Mouse (Mus musculus) lung, embryonic 14.5 days (tissue): ENCODE data around the gene Cnn2. TPM values are rescaled to one million over a fixed set of nuclear protein-coding genes. Genes with fewer than 3 reads are reported as not detected.
"Not testable (repeated sequence)": the region's sequence is repeated elsewhere in the genome, so short reads cannot be mapped to it uniquely, and the experiment has no call there.

Source experiments
- ATAC-seq: fragments of 200-750 bp; cut with Nextera tagmentation; 2 replicates; pipeline ENCODE4 v1.8.0; 2017; ENCODE audit warnings: mild to moderate bottlenecking, moderate TSS enrichment, moderate library complexity; ENCODE audit not compliant: insufficient read depth
- DNase-seq: peaks from one replicate; pipeline ENCODE4 v3.0.0-alpha.2; 2015
- H3K27ac ChIP-seq: fragments of 300-500 bp; sonication (generic); 2 replicates; pipeline ENCODE4 v1.5.1; 2014; ENCODE audit warnings: low read depth, mild to moderate bottlenecking, moderate library complexity
- H3K27me3 ChIP-seq: fragments of 300-500 bp; sonication (generic); 2 replicates; pipeline ENCODE4 v1.6.1; 2014; ENCODE audit warnings: low read length, control low read depth; ENCODE audit not compliant: insufficient read depth
- H3K36me3 ChIP-seq: fragments of 300-500 bp; sonication (generic); 2 replicates; pipeline ENCODE4 v1.6.1; 2014; ENCODE audit warnings: control low read depth; ENCODE audit not compliant: insufficient read depth
- H3K4me1 ChIP-seq: fragments of 300-500 bp; sonication (generic); 2 replicates; pipeline ENCODE4 v1.6.1; 2014; ENCODE audit warnings: antibody characterized with exemption, control low read depth; ENCODE audit not compliant: insufficient read depth
- H3K4me2 ChIP-seq: fragments of 300-500 bp; sonication (generic); 2 replicates; pipeline ENCODE4 v1.6.1; 2014; ENCODE audit warnings: mild to moderate bottlenecking
- H3K4me3 ChIP-seq: fragments of 300-500 bp; sonication (generic); 2 replicates; pipeline ENCODE4 v1.5.1; 2014; ENCODE audit warnings: low read depth, low read length
- H3K9ac ChIP-seq: fragments of 300-500 bp; sonication (generic); 2 replicates; pipeline ENCODE4 v1.6.1; 2014
- H3K9me3 ChIP-seq: fragments of 300-500 bp; sonication (generic); 2 replicates; pipeline ENCODE4 v1.6.1; 2016; ENCODE audit warnings: low read depth, low read length, control low read depth
- CTCF ChIP-seq: IDR thresholded peaks from 2 replicates; pipeline ENCODE4 v1.5.1; 2016; ENCODE audit warnings: antibody characterized with exemption, low read depth
- WGBS: fragments of 180-500 bp; shearing (Covaris S2); extraction: QIAGEN DNeasy Blood & Tissue Kit; methylation state at CpG from one replicate; pipeline ENCODE4 v1.1.7; 2014; 5-methylcytosine and 5-hydroxymethylcytosine counted together
- polyA plus RNA-seq: library from polyadenylated mRNA; unstranded; fragments of >200 nt; fragmentation: Nextera tagmentation; extraction: Ambion mirVana; gene quantifications from 2 replicates; pipeline ENCODE4 v1.2.1, GENCODE M21; 2014

Gene Cnn2
- polyA plus RNA-seq, 1 experiment from 2014 or later, result 354 TPM

DNA sequence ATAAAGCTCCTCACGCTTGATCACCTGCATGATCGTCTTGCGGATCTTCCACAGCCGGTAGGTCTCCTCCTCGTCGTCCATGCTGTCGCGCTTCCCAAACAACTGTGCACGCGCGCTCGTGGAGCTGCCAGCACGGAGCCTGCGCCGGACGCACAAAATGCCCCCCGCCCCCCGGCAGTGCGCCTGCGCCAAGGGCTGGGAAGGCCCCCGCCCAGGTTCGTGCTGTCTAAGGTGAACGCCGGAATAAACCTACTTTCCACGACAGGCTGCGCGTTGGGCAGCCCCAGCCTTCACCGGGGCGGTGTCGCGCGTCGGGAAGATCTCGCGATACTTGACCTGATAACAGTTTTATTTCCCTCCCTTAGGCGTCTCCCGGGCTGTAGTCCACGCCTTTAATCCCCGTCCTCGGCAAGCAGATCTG, 51.2 kb downstream of the Cnn2 start, which contains the start of gene Polr2e:
Gene Polr2e, minus strand, starts transcription at position 237 of the 421 bp plus-strand sequence.
- Histone ChIP-seq H3K4me3 (peak within 1 kb of the TSS; percentile 66), H3K27me3 (no peaks in the 10 kb centered on the region), H3K36me3 (peaks cover 38% of the 10 kb centered on the region), H3K9ac (peak within 1 kb of the TSS; percentile 75), H3K27ac (peak within 1 kb of the TSS; percentile 63), H3K4me2 (peak within 1 kb of the TSS; percentile 80), H3K4me1 (peaks cover 10% of the 10 kb centered on the region; the same call in 1 of the 2 replicates), H3K9me3 (no peaks in the 10 kb centered on the region)
- 0% methylated on average over 40 of the region's 40 CpGs for WGBS
- DNase-seq (peak; percentile 99), ATAC-seq (peak; percentile 99)
- peak; percentile 17; the same call in 1 of the 2 replicates for TF ChIP-seq CTCF

DNA sequence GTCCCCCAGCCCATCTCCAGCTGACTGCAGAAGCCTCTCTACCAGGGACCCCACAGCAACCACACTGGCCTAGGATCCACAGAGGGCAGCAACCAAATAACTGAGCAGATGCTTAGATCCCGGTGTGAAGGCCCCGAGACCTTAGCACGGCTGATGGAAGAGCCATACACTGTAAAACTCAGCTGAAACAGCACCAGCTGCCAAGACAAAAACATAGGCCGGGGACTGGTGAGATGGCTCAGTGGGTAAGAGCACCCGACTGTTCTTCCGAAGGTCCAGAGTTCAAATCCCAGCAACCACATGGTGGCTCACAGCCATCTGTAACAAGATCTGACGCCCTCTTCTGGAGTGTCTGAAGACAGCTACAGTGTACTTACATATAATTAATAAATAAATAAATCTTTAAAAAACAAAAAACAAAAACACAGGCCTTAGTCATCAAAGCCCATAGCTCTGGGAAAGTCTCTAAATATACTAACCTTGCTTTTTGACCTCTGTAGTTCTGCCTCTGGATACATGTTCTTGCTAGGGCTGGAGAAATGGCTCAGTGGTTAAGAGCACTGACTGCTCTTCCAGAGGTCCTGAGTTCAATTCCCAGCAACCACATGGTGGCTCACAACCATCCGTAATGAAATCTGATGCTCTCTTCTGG, 53.2 kb downstream of the Cnn2 start:
- not testable (repeated sequence) for H3K9ac ChIP-seq, H3K27ac ChIP-seq, ATAC-seq, H3K27me3 ChIP-seq, H3K4me3 ChIP-seq, H3K4me2 ChIP-seq, DNase-seq, H3K9me3 ChIP-seq
- H3K36me3 ChIP-seq, result peaks cover 18% of the 10 kb centered on the region
- peaks cover 10% of the 10 kb centered on the region; the same call in 1 of the 2 replicates for H3K4me1 ChIP-seq
- WGBS, result 77% methylated on average over 8 of the region's 8 CpGs

DNA sequence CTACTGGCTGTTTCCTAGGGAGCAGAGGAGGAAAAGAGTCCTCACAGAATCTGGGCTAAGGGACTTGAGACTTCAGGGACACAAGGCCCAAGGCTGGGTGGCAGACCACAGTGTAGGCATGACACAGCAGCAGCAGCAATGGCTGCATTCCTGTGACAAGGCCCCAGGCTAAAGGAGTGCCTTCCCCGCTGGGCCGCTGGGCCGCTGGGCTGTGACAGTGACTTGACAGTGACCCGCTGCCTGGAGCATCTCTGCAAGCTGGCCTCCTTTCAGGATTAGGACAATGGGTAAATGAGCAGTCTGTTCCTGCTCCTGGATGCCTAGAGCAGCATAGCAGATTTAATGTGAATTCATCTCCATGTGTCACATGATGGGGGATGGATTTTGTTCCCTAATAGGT, 55.7 kb downstream of the Cnn2 start:
- no peak for ATAC-seq
- 54% methylated on average over 4 of the region's 4 CpGs for WGBS
- no peak overlapping the region for H3K9ac ChIP-seq

DNA sequence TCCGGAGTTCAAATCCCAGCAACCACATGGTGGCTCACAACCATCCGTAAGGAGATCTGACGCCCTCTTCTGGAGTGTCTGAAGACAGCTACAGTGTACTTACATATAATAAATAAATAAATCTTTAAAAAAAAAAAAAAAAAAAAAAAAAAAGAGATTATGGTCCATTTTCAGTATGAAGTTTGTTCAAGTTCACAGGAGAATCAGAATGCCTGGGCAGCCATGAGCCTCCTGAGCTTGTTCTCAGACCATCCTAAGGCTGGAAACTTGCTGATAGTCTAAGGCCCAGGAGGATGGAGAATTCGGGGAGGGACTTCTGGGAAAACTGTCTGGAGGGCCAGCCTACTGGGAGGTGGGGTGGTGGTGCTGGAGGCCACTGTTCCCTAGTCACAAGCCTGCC, 57.0 kb downstream of the Cnn2 start:
- not testable (repeated sequence) for H3K36me3 ChIP-seq, ATAC-seq, H3K4me1 ChIP-seq, H3K4me2 ChIP-seq, H3K27me3 ChIP-seq, H3K9me3 ChIP-seq, H3K4me3 ChIP-seq, H3K27ac ChIP-seq, DNase-seq, H3K9ac ChIP-seq
- WGBS, result 74% methylated on average over 2 of the region's 4 CpGs

More for the DNA sequence above, 55.7 kb downstream of the Cnn2 start:
- H3K36me3 ChIP-seq, result no peaks in the 10 kb centered on the region
- no peak for TF ChIP-seq CTCF
- 0 out of 2 replicates have a peak, but pooled peaks cover 3% of the 10 kb centered on the region for H3K4me1 ChIP-seq
- no peak overlapping the region for H3K4me2 ChIP-seq
- no peak overlapping the region for H3K4me3 ChIP-seq
- H3K9me3 ChIP-seq, result no peaks in the 10 kb centered on the region
- no peaks in the 10 kb centered on the region for H3K27me3 ChIP-seq
- no peak for DNase-seq
- no peak overlapping the region for H3K27ac ChIP-seq

Other genes starting within 250 kb of the Cnn2 start
- 44.2 and 44.6 TPM in 2 replicates for gene Polrmt, start 242.0 kb upstream of the Cnn2 start, polyA plus RNA-seq
- gene Fgf22, start 233.5 kb upstream of the Cnn2 start, polyA plus RNA-seq, result 0.30 and 0.41 TPM in 2 replicates
- gene Rnf126, start 221.6 kb upstream of the Cnn2 start, polyA plus RNA-seq, result 107 and 123 TPM in 2 replicates
- 12.2 and 12.4 TPM in 2 replicates for gene Fstl3, start 211.3 kb upstream of the Cnn2 start, polyA plus RNA-seq
- 0.11 TPM in 1 of 2 replicates, not detected in the other for gene Prss57, start 197.6 kb upstream of the Cnn2 start, polyA plus RNA-seq
- gene Palm, start 195.0 kb upstream of the Cnn2 start, polyA plus RNA-seq, result 68.1 and 72.4 TPM in 2 replicates
- gene Misp, start 167.6 kb upstream of the Cnn2 start, polyA plus RNA-seq, result 5.0 and 6.1 TPM in 2 replicates
- gene Ptbp1, start 134.2 kb upstream of the Cnn2 start, polyA plus RNA-seq, result 355 and 366 TPM in 2 replicates
- 3.5 and 3.7 TPM in 2 replicates for gene Prtn3, start 114.1 kb upstream of the Cnn2 start, polyA plus RNA-seq
- gene Plppr3, start 114.0 kb upstream of the Cnn2 start, polyA plus RNA-seq, result 31.3 and 37.4 TPM in 2 replicates
- 0.18 and 0.26 TPM in 2 replicates for gene Elane, start 102.3 kb upstream of the Cnn2 start, polyA plus RNA-seq
- gene Cfd, start 97.7 kb upstream of the Cnn2 start, polyA plus RNA-seq, result not detected in 2 replicates
- 55.5 and 58.7 TPM in 2 replicates for gene Med16, start 79.7 kb upstream of the Cnn2 start, polyA plus RNA-seq
- 4.1 TPM in 1 of 2 replicates, not detected in the other for gene Gm26602, start 77.7 kb upstream of the Cnn2 start, polyA plus RNA-seq
- 0.70 and 1.2 TPM in 2 replicates for gene Kiss1r, start 71.6 kb upstream of the Cnn2 start, polyA plus RNA-seq
- 127 and 132 TPM in 2 replicates for gene R3hdm4, start 67.4 kb upstream of the Cnn2 start, polyA plus RNA-seq
- 5.1 and 5.4 TPM in 2 replicates for gene Arid3a, start 61.5 kb upstream of the Cnn2 start, polyA plus RNA-seq
- gene Wdr18, start 28.4 kb upstream of the Cnn2 start, polyA plus RNA-seq, result 113 and 124 TPM in 2 replicates
- 0.30 and 0.41 TPM in 2 replicates for gene Grin3b, start 17.9 kb upstream of the Cnn2 start, polyA plus RNA-seq
- 19.3 and 23.4 TPM in 2 replicates for gene Tmem259, start 4.3 kb upstream of the Cnn2 start, polyA plus RNA-seq
- gene Abca7, start 7.9 kb downstream of the Cnn2 start, polyA plus RNA-seq, result 3.0 and 3.5 TPM in 2 replicates
- gene Arhgap45, start 28.1 kb downstream of the Cnn2 start, polyA plus RNA-seq, result 11.2 and 13.2 TPM in 2 replicates
- 240 and 258 TPM in 2 replicates for gene Polr2e, start 51.2 kb downstream of the Cnn2 start, polyA plus RNA-seq
- gene Gpx4, start 58.6 kb downstream of the Cnn2 start, polyA plus RNA-seq, result 471 and 474 TPM in 2 replicates
- gene Sbno2, start 117.0 kb downstream of the Cnn2 start, polyA plus RNA-seq, result 13.9 and 16.3 TPM in 2 replicates
- 28.7 and 29.7 TPM in 2 replicates for gene Stk11, start 127.2 kb downstream of the Cnn2 start, polyA plus RNA-seq
- gene Atp5d, start 150.0 kb downstream of the Cnn2 start, polyA plus RNA-seq, result 493 and 529 TPM in 2 replicates
- gene Cbarp, start 152.3 kb downstream of the Cnn2 start, polyA plus RNA-seq, result 3.8 and 5.5 TPM in 2 replicates
- 32.6 and 34.2 TPM in 2 replicates for gene Midn, start 159.7 kb downstream of the Cnn2 start, polyA plus RNA-seq
- 71.8 and 71.9 TPM in 2 replicates for gene Cirbp, start 177.4 kb downstream of the Cnn2 start, polyA plus RNA-seq
- 8.3 and 9.7 TPM in 2 replicates for gene 1600002K03Rik, start 184.4 kb downstream of the Cnn2 start, polyA plus RNA-seq
- gene Efna2, start 190.9 kb downstream of the Cnn2 start, polyA plus RNA-seq, result 19.6 and 22.7 TPM in 2 replicates
- 56.8 and 63.4 TPM in 2 replicates for gene Mum1, start 237.8 kb downstream of the Cnn2 start, polyA plus RNA-seq